Mouse (Mus musculus): ENCODE data around the gene Cops6. TPM values are rescaled to one million over a fixed set of nuclear protein-coding genes. Genes with fewer than 3 reads are reported as not detected.

The Cops6 gene
- polyA plus RNA-seq, 1 experiment, result 61.2 TPM

GRCm38 (mm10) chr5:138193771-138194727, 33.2 kb downstream of the Cops6 start, which contains the start of gene Mblac1:
Gene Mblac1, plus strand, starts transcription at chr5:138194314.
- Histone ChIP-seq H3K27me3 (ENCODE audit: control insufficient read depth, insufficient read depth, low read length) (no peaks in the 10 kb centered on the region), H3K27ac (ENCODE audit: insufficient read depth, low read depth, low read length) (peak within 1 kb of the TSS; percentile 17), H3K36me3 (ENCODE audit: control insufficient read depth, insufficient read depth, low read length) (no peaks in the 10 kb centered on the region), H3K4me3 (ENCODE audit: low read depth, low read length) (peak within 1 kb of the TSS; percentile 77), H3K4me1 (ENCODE audit: control insufficient read depth, insufficient read depth, insufficient read length, low read length) (peaks cover 5% of the 10 kb centered on the region)
- 3% methylated on average over 54 of the region's 54 CpGs for WGBS
- no peak; the same call in 1 of the 2 replicates for TF ChIP-seq POLR2A (IDR thresholded peaks at IDR 0.05; ENCODE audit: low read depth, low read length)
- TF ChIP-seq CTCF (IDR thresholded peaks at IDR 0.05; ENCODE audit: extremely low read depth, insufficient read length, insufficient replicate concordance, low read depth, low read length), result no peak

- peak overlapping the region; percentile 77 for H3K4me3 ChIP-seq (ENCODE audit: low read depth, low read length)
- H3K27ac ChIP-seq (ENCODE audit: insufficient read depth, low read depth, low read length), result peak overlapping the region; percentile 17
- no peaks in the 10 kb centered on the region for H3K27me3 ChIP-seq (ENCODE audit: control insufficient read depth, insufficient read depth, low read length)
- peaks cover 5% of the 10 kb centered on the region for H3K4me1 ChIP-seq (ENCODE audit: control insufficient read depth, insufficient read depth, insufficient read length, low read length)
- 6% methylated on average over 29 of the region's 29 CpGs for WGBS
- TF ChIP-seq CTCF (IDR thresholded peaks at IDR 0.05; ENCODE audit: extremely low read depth, insufficient read length, insufficient replicate concordance, low read depth, low read length), result no peak
- TF ChIP-seq POLR2A (IDR thresholded peaks at IDR 0.05; ENCODE audit: low read depth, low read length), result no peak; the same call in 1 of the 2 replicates
- H3K36me3 ChIP-seq (ENCODE audit: control insufficient read depth, insufficient read depth, low read length), result no peaks in the 10 kb centered on the region
Observed at GRCm38 (mm10) chr5:138194755-138195345, 34.0 kb downstream of the Cops6 start.

DNA sequence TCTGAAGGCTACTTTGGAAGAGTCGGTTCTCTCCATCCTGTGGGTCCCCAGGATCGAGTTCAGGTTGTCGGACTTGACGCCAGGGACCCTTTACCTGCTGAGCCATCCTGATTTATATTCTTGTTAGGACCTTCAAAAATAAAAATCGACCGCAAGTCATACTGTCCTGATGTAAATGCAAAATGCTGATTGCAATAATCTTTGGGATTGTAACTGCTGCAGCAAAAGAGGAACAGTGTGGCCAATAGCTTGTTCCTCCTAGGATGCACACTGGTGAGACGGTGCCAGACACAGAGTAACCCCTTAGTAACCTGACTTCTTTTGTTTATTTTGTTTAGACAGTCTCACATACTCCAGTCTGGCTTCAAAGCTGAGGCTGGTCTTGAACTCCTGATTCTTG, 34.6 kb downstream of the Cops6 start:
- no peak overlapping the region for H3K27ac ChIP-seq (ENCODE audit: insufficient read depth, low read depth, low read length)
- H3K4me3 ChIP-seq (ENCODE audit: low read depth, low read length), result no peak overlapping the region
- WGBS, result 68% methylated on average over 7 of the region's 7 CpGs
- H3K36me3 ChIP-seq (ENCODE audit: control insufficient read depth, insufficient read depth, low read length), result no peaks in the 10 kb centered on the region
- H3K4me1 ChIP-seq (ENCODE audit: control insufficient read depth, insufficient read depth, insufficient read length, low read length), result peaks cover 5% of the 10 kb centered on the region
- no peaks in the 10 kb centered on the region for H3K27me3 ChIP-seq (ENCODE audit: control insufficient read depth, insufficient read depth, low read length)
- TF ChIP-seq CTCF (IDR thresholded peaks at IDR 0.05; ENCODE audit: extremely low read depth, insufficient read length, insufficient replicate concordance, low read depth, low read length) (no peak), POLR2A (IDR thresholded peaks at IDR 0.05; ENCODE audit: low read depth, low read length) (no peak)

DNA sequence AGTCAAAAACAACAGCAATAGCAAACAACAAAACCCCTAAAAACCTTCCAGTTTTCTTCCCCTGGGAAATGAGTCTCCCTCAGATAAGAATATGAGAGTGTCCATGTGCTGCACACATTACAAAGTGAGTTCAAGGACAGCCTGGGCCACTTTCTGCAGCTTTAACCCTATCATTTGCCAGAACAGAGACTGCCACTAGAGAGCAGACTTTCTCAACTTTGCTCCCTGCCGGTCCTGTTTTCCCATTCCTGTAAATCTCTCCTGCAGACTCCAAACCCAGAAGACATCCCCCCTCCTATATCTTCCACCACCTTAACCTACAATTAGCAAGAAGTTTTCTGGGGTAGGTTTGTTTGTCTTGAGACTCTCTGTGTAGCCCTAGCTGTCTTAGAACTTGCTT, 38.7 kb downstream of the Cops6 start:
- Histone ChIP-seq H3K27ac (ENCODE audit: insufficient read depth, low read depth, low read length) (no peak overlapping the region), H3K4me1 (ENCODE audit: control insufficient read depth, insufficient read depth, insufficient read length, low read length) (peaks cover 5% of the 10 kb centered on the region), H3K4me3 (ENCODE audit: low read depth, low read length) (no peak overlapping the region), H3K27me3 (ENCODE audit: control insufficient read depth, insufficient read depth, low read length) (no peaks in the 10 kb centered on the region), H3K36me3 (ENCODE audit: control insufficient read depth, insufficient read depth, low read length) (no peaks in the 10 kb centered on the region)
- TF ChIP-seq POLR2A (IDR thresholded peaks at IDR 0.05; ENCODE audit: low read depth, low read length) (no peak), CTCF (IDR thresholded peaks at IDR 0.05; ENCODE audit: extremely low read depth, insufficient read length, insufficient replicate concordance, low read depth, low read length) (no peak)
- 9% methylated on average over 1 of the region's 1 CpGs for WGBS

DNA sequence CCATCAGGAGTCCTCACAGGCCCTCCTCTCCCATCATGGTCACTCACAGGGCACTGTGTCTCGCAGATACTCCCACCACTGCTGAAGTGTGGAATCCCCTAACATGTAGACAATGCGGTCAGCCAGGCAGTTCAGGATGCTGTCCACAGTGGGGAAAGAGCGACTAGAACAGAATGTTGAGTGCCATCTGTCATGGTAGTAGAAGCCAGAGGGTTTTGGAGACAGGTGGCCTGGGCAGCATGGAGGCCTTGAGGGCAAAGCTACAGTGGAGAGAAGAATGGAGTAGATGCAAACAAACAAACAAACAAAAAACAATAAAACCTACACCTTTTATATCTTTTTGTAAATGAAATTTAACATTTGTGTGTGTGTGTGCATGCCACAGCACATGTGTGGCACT, 41.2 kb downstream of the Cops6 start:
- Histone ChIP-seq H3K4me3 (ENCODE audit: low read depth, low read length) (no peak overlapping the region), H3K36me3 (ENCODE audit: control insufficient read depth, insufficient read depth, low read length) (no peaks in the 10 kb centered on the region), H3K4me1 (ENCODE audit: control insufficient read depth, insufficient read depth, insufficient read length, low read length) (no peaks in the 10 kb centered on the region), H3K27ac (ENCODE audit: insufficient read depth, low read depth, low read length) (no peak overlapping the region), H3K27me3 (ENCODE audit: control insufficient read depth, insufficient read depth, low read length) (no peaks in the 10 kb centered on the region)
- TF ChIP-seq CTCF (IDR thresholded peaks at IDR 0.05; ENCODE audit: extremely low read depth, insufficient read length, insufficient replicate concordance, low read depth, low read length) (no peak), POLR2A (IDR thresholded peaks at IDR 0.05; ENCODE audit: low read depth, low read length) (no peak)
- 85% methylated on average over 3 of the region's 3 CpGs for WGBS

GRCm38 (mm10) chr5:138207253-138207652, 46.4 kb downstream of the Cops6 start:
- Histone ChIP-seq H3K27me3 (ENCODE audit: control insufficient read depth, insufficient read depth, low read length) (no peaks in the 10 kb centered on the region), H3K4me3 (ENCODE audit: low read depth, low read length) (no peak overlapping the region), H3K27ac (ENCODE audit: insufficient read depth, low read depth, low read length) (no peak overlapping the region), H3K4me1 (ENCODE audit: control insufficient read depth, insufficient read depth, insufficient read length, low read length) (no peaks in the 10 kb centered on the region), H3K36me3 (ENCODE audit: control insufficient read depth, insufficient read depth, low read length) (no peaks in the 10 kb centered on the region)
- WGBS, result 68% methylated on average over 1 of the region's 1 CpGs
- TF ChIP-seq POLR2A (IDR thresholded peaks at IDR 0.05; ENCODE audit: low read depth, low read length), result no peak
- TF ChIP-seq CTCF (IDR thresholded peaks at IDR 0.05; ENCODE audit: extremely low read depth, insufficient read length, insufficient replicate concordance, low read depth, low read length), result no peak

- no peaks in the 10 kb centered on the region for H3K36me3 ChIP-seq (ENCODE audit: control insufficient read depth, insufficient read depth, low read length)
- no peaks in the 10 kb centered on the region for H3K4me1 ChIP-seq (ENCODE audit: control insufficient read depth, insufficient read depth, insufficient read length, low read length)
- H3K4me3 ChIP-seq (ENCODE audit: low read depth, low read length), result no peak overlapping the region
- no peak overlapping the region for H3K27ac ChIP-seq (ENCODE audit: insufficient read depth, low read depth, low read length)
- TF ChIP-seq CTCF (IDR thresholded peaks at IDR 0.05; ENCODE audit: extremely low read depth, insufficient read length, insufficient replicate concordance, low read depth, low read length) (no peak), POLR2A (IDR thresholded peaks at IDR 0.05; ENCODE audit: low read depth, low read length) (no peak)
- no peaks in the 10 kb centered on the region for H3K27me3 ChIP-seq (ENCODE audit: control insufficient read depth, insufficient read depth, low read length)
- 68% methylated on average over 4 of the region's 4 CpGs for WGBS
Observed at GRCm38 (mm10) chr5:138207873-138208272, 47.0 kb downstream of the Cops6 start.

Other genes with a start within 250 kb of the Cops6 start
- 19.2 and 46.0 TPM in 2 replicates for gene Cyp3a13, start 239.5 kb upstream of the Cops6 start, polyA plus RNA-seq (2012; rRNA removed)
- gene Gjc3, start 198.0 kb upstream of the Cops6 start, polyA plus RNA-seq (2012; rRNA removed), result 0.04 and 0.08 TPM in 2 replicates
- gene Azgp1, start 179.6 kb upstream of the Cops6 start, polyA plus RNA-seq (2012; rRNA removed), result 0.15 TPM in 1 of 2 replicates, not detected in the other
- gene Smok3a, start 139.8 kb upstream of the Cops6 start, polyA plus RNA-seq (2012; rRNA removed), result not detected in 2 replicates
- gene Smok3b, start 139.6 kb upstream of the Cops6 start, polyA plus RNA-seq (2012; rRNA removed), result not detected in 2 replicates
- gene Smok3c, start 107.9 kb upstream of the Cops6 start, polyA plus RNA-seq (2012; rRNA removed), result not detected in 2 replicates
- 0.63 and 1.4 TPM in 2 replicates for gene Zkscan1, start 76.0 kb upstream of the Cops6 start, polyA plus RNA-seq (2012; rRNA removed)
- gene Zscan21, start 44.2 kb upstream of the Cops6 start, polyA plus RNA-seq (2012; rRNA removed), result 2.5 and 3.2 TPM in 2 replicates
- 0.28 and 0.81 TPM in 2 replicates for gene Zfp113, start 5.3 kb upstream of the Cops6 start, polyA plus RNA-seq (2012; rRNA removed)
- 11.0 and 18.3 TPM in 2 replicates for gene Ap4m1, start 10.9 kb downstream of the Cops6 start, polyA plus RNA-seq (2012; rRNA removed)
- 10.8 and 25.2 TPM in 2 replicates for gene Mcm7, start 11.4 kb downstream of the Cops6 start, polyA plus RNA-seq (2012; rRNA removed)
- 25.5 and 46.4 TPM in 2 replicates for gene Taf6, start 26.4 kb downstream of the Cops6 start, polyA plus RNA-seq (2012; rRNA removed)
- 0.39 and 1.5 TPM in 2 replicates for gene Cnpy4, start 26.4 kb downstream of the Cops6 start, polyA plus RNA-seq (2012; rRNA removed)
- 2.4 and 3.0 TPM in 2 replicates for gene Mblac1, start 33.2 kb downstream of the Cops6 start, polyA plus RNA-seq (2012; rRNA removed)
- gene Nxpe5, start 64.8 kb downstream of the Cops6 start, polyA plus RNA-seq (2012; rRNA removed), result 0.61 and 0.70 TPM in 2 replicates
- 87.3 and 168 TPM in 2 replicates for gene Lamtor4, start 94.4 kb downstream of the Cops6 start, polyA plus RNA-seq (2012; rRNA removed)
- gene BC037034, start 103.0 kb downstream of the Cops6 start, polyA plus RNA-seq (2012; rRNA removed), result 34.7 and 56.7 TPM in 2 replicates
- gene Gal3st4, start 111.8 kb downstream of the Cops6 start, polyA plus RNA-seq (2012; rRNA removed), result 0.15 and 0.28 TPM in 2 replicates
- not detected in 2 replicates for gene Gm43720, start 118.9 kb downstream of the Cops6 start, polyA plus RNA-seq (2012; rRNA removed)
- gene Gpc2, start 118.9 kb downstream of the Cops6 start, polyA plus RNA-seq (2012; rRNA removed), result 1.1 and 1.4 TPM in 2 replicates
- gene Stag3, start 119.2 kb downstream of the Cops6 start, polyA plus RNA-seq (2012; rRNA removed), result 0.33 and 0.46 TPM in 2 replicates
- 1.2 and 1.4 TPM in 2 replicates for gene Pvrig, start 180.9 kb downstream of the Cops6 start, polyA plus RNA-seq (2012; rRNA removed)